Mouse (Mus musculus): Measurements from ENCODE around the gene Recql5. TPM values are rescaled to one million over a fixed set of nuclear protein-coding genes. Genes with fewer than 3 reads are reported as not detected.

The Recql5 gene
- polyA plus RNA-seq, 1 experiment from 2014 or later = 16.3 TPM

DNA sequence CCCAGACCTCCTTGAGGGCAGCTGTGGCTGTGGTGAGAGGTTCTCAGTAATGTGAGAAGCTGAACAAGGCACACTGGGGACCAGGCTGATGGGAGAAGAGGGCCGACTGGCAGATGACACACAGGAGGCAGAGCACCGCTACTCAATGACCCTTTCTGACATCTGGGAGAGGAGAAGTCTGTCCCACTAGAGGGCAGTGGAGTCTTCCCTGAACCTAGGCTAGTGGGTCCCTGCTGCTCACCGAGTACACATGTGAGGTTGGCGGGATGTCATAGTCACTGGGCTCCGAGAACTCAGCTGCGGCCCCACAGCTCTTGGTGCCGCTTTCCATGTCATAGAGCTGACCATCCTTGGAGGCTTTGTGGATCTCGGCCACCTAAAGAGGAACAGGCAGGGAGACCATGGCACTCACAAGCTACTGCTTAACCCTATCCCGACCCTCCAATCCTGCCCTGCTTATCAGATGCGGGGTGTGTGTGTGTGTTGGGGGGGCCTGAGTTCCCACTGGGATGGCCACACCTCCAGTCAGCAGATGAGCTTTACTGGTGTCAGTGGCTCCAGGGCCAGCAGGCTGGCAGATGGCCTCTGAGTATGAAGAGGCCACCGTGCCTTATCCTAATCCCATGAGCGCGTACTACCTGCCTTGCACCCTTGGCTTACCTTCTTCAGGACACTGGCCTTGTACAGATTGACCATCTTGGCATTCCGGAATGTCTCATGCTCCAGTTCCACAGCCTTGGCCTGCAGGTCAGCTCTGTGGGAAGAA lies 38.3 kb downstream of the Recql5 start:
- H3K27ac ChIP-seq = no peak overlapping the region
- WGBS = 68% methylated on average over 14 of the region's 14 CpGs
- ATAC-seq (ENCODE audit: insufficient read depth, low FRiP score, low read depth) = no peak

DNA sequence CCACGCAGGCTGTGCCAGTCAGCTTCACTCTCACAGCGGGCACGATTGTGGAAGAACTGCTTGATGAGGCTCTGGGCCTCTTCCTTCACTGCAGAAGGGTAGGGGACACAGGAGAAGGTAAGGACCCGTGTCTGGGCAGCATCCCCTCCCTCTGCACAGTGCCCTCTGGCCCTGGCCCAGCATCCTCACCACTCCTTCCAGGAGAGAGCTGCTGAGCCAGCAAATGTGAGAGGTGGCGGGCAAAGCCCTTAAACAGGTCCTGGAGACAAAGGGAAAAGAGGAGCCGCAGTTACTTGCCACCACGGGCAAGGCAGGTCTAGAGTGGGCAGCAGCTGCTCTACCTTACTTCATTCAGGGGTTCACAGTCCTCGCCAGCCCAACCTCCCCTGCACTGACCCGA lies 40.2 kb downstream of the Recql5 start:
- Histone ChIP-seq H3K9me3 (no peaks in the 10 kb centered on the region), H3K4me1 (no peaks in the 10 kb centered on the region), H3K27ac (no peak overlapping the region), H3K27me3 (replicated peaks) (no peaks in the 10 kb centered on the region), H3K36me3 (peaks cover 4% of the 10 kb centered on the region), H3K4me2 (no peak overlapping the region), H3K9ac (no peak overlapping the region), H3K4me3 (replicated peaks) (no peak overlapping the region)
- ATAC-seq (ENCODE audit: insufficient read depth, low FRiP score, low read depth) = no peak
- 91% methylated on average over 9 of the region's 9 CpGs for WGBS

More for the DNA sequence above, 38.3 kb downstream of the Recql5 start:
- H3K9ac ChIP-seq = no peak overlapping the region
- peaks cover 10% of the 10 kb centered on the region for H3K4me1 ChIP-seq
- H3K36me3 ChIP-seq = peaks cover 4% of the 10 kb centered on the region
- H3K4me2 ChIP-seq = no peak overlapping the region
- no peaks in the 10 kb centered on the region for H3K27me3 ChIP-seq (replicated peaks)
- no peaks in the 10 kb centered on the region for H3K9me3 ChIP-seq
- no peak overlapping the region for H3K4me3 ChIP-seq (replicated peaks)

DNA sequence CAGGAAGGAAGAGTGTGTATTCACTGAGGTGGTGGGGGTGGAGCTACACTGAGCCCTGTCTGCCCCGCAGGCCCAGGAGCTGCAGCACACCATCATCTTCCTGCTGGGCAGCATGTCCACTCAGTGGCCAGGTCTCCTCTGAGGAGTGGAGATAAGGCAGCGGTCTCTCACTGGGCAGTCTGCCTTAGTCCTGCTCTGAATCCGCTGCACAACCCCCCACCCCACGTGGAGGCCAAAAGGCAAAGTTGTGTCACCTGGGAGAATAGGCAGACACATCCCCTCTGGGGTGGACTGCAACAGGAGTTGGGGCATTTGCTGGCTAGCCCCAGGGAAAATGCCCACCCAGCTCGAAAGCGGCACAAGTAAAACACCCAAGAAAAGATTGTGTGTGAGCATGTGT lies 41.1 kb downstream of the Recql5 start:
- Histone ChIP-seq H3K9ac (no peak overlapping the region), H3K4me1 (no peaks in the 10 kb centered on the region), H3K4me2 (no peak overlapping the region), H3K9me3 (no peaks in the 10 kb centered on the region), H3K4me3 (replicated peaks) (no peak overlapping the region), H3K27ac (no peak overlapping the region), H3K36me3 (peaks cover 4% of the 10 kb centered on the region), H3K27me3 (replicated peaks) (no peaks in the 10 kb centered on the region)
- 61% methylated on average over 6 of the region's 6 CpGs for WGBS
- no peak for ATAC-seq (ENCODE audit: insufficient read depth, low FRiP score, low read depth)

DNA sequence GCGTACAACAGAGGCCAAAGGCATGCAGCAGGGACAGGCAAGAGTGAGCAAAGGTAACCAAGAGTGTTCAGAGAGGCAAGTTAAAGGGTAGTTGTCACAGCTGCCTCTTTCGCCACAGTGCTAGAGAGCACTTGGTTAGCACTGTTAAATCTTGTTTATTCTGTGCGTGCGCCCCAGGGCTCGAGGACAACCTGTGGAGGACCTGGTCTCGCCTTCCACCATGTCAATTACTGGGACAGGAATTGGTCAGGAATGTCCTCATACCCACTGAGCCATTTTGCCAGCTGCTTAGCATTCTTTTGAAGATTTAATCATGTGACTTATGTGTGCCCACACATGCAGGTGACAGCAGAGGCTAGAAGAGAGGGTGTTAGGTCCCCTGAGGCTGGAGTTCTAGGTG lies 44.1 kb downstream of the Recql5 start:
- Histone ChIP-seq H3K4me2 (no peak overlapping the region), H3K9ac (no peak overlapping the region), H3K4me1 (no peaks in the 10 kb centered on the region), H3K36me3 (peaks cover 4% of the 10 kb centered on the region), H3K27me3 (replicated peaks) (no peaks in the 10 kb centered on the region), H3K27ac (no peak overlapping the region), H3K4me3 (replicated peaks) (no peak overlapping the region), H3K9me3 (no peaks in the 10 kb centered on the region)
- WGBS = 76% methylated on average over 6 of the region's 6 CpGs
- ATAC-seq (ENCODE audit: insufficient read depth, low FRiP score, low read depth) = no peak

- no peak for ATAC-seq (ENCODE audit: insufficient read depth, low FRiP score, low read depth)
- no peak overlapping the region for H3K27ac ChIP-seq
- H3K36me3 ChIP-seq = peaks cover 2% of the 10 kb centered on the region; the same call in 1 of the 2 replicates
- H3K9me3 ChIP-seq = no peaks in the 10 kb centered on the region
- no peak overlapping the region for H3K4me2 ChIP-seq
- no peak overlapping the region for H3K4me3 ChIP-seq (replicated peaks)
- H3K9ac ChIP-seq = no peak overlapping the region
- no peaks in the 10 kb centered on the region for H3K4me1 ChIP-seq
- 0 out of 2 replicates have a peak, but pooled peaks cover under 1% of the 10 kb centered on the region for H3K27me3 ChIP-seq (replicated peaks)
- 83% methylated on average over 5 of the region's 5 CpGs for WGBS
Observed at GRCm38 (mm10) chr11:115888020-115888419, 45.3 kb downstream of the Recql5 start.

DNA sequence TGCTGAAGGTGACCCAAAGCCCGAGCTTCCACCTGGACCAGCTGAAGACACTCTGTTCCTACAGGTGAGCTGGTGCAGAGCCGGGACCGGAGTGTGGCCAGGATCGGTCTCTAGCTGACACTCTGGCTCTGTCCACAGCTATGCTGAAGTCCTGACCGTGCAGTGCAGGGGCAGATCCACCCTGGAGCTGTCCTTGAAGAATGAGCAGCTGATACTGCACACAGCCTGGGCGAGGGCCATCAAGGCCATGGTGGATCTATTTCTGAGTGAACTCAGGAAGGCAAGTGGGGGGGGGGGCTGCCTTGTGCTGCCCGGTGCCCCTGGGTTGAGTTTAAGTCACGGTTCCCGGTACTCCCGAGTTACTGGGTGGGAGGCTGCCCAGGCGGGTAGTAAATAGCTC lies 46.8 kb downstream of the Recql5 start:
- Histone ChIP-seq H3K4me2 (no peak overlapping the region), H3K9me3 (no peaks in the 10 kb centered on the region), H3K27me3 (replicated peaks) (0 out of 2 replicates have a peak, but pooled peaks cover 3% of the 10 kb centered on the region), H3K4me1 (no peaks in the 10 kb centered on the region), H3K36me3 (no peaks in the 10 kb centered on the region), H3K9ac (no peak overlapping the region), H3K27ac (no peak overlapping the region), H3K4me3 (replicated peaks) (no peak overlapping the region)
- no peak for ATAC-seq (ENCODE audit: insufficient read depth, low FRiP score, low read depth)
- WGBS = 83% methylated on average over 11 of the region's 11 CpGs

DNA sequence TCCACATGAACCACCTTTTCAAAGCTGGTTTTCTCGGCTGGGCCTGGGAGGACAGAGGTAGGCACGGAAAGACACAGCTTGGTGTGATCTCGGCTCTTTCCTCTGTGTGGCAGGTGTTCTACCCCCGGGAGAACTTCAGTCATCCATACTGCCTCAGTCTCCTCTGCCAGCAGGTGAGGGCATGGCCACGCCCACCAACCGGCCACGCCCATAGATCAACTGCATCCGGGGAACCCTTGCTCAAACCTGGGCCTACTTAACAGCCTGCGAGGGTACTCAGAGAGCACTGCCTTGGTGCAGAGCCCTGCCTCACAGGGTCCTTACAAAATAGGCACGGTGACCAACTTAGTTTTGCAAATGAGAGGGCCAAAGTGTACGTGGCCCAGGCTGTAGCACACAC lies 48.0 kb downstream of the Recql5 start:
- Histone ChIP-seq H3K36me3 (no peaks in the 10 kb centered on the region), H3K4me3 (replicated peaks) (no peak overlapping the region), H3K27me3 (replicated peaks) (0 out of 2 replicates have a peak, but pooled peaks cover 3% of the 10 kb centered on the region), H3K9me3 (no peaks in the 10 kb centered on the region), H3K27ac (no peak overlapping the region), H3K4me2 (no peak overlapping the region), H3K9ac (no peak overlapping the region), H3K4me1 (no peaks in the 10 kb centered on the region)
- ATAC-seq (ENCODE audit: insufficient read depth, low FRiP score, low read depth) = no peak
- 73% methylated on average over 11 of the region's 11 CpGs for WGBS

GRCm38 (mm10) chr11:115884361-115884760 lies 48.9 kb downstream of the Recql5 start:
- Histone ChIP-seq H3K27me3 (replicated peaks) (0 out of 2 replicates have a peak, but pooled peaks cover 3% of the 10 kb centered on the region), H3K27ac (no peak overlapping the region), H3K9me3 (no peaks in the 10 kb centered on the region), H3K4me1 (no peaks in the 10 kb centered on the region), H3K36me3 (no peaks in the 10 kb centered on the region), H3K9ac (no peak overlapping the region), H3K4me2 (no peak overlapping the region), H3K4me3 (replicated peaks) (no peak overlapping the region)
- 87% methylated on average over 3 of the region's 3 CpGs for WGBS
- no peak for ATAC-seq (ENCODE audit: insufficient read depth, low FRiP score, low read depth)

DNA sequence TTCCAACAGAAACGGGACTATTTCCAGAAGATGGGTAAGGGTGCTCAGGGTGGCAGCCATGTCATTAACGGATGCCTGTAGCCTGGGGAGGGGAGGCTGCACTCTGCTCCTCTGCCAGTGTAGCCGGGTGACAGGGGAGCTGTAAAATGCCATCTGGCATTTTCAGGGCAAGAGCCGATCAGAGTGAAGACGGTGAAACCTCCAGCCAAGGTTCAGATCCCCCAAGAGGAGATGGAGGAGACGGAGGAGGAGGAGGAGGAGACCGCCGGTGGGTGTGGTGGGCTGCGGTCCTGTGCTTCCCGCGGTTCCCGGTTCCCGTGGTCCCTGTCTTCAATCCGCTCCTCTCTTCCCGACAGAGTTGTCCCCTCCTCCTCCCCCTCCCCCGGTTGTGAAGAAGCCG lies 50.0 kb downstream of the Recql5 start:
- WGBS = 26% methylated on average over 16 of the region's 17 CpGs
- Histone ChIP-seq H3K27me3 (replicated peaks) (0 out of 2 replicates have a peak, but pooled peaks cover 3% of the 10 kb centered on the region), H3K36me3 (no peaks in the 10 kb centered on the region), H3K4me3 (replicated peaks) (no peak overlapping the region), H3K27ac (no peak overlapping the region), H3K4me1 (no peaks in the 10 kb centered on the region), H3K4me2 (no peak overlapping the region), H3K9me3 (no peaks in the 10 kb centered on the region), H3K9ac (no peak overlapping the region)
- no peak for ATAC-seq (ENCODE audit: insufficient read depth, low FRiP score, low read depth)

GRCm38 (mm10) chr11:115881002-115881401 lies 52.3 kb downstream of the Recql5 start:
- WGBS = 26% methylated on average over 5 of the region's 5 CpGs
- no peak overlapping the region for H3K4me2 ChIP-seq

GRCm38 (mm10) chr11:115878071-115878470 lies 55.2 kb downstream of the Recql5 start:
- Histone ChIP-seq H3K27ac (0 out of 2 replicates have a peak overlapping the region, but pooled peaks have one; percentile 35), H3K9me3 (no peaks in the 10 kb centered on the region), H3K4me3 (replicated peaks) (peak overlapping the region; percentile 8; the same call in 1 of the 2 replicates), H3K4me2 (0 out of 2 replicates have a peak overlapping the region, but pooled peaks have one; percentile 10), H3K36me3 (no peaks in the 10 kb centered on the region), H3K4me1 (0 out of 2 replicates have a peak, but pooled peaks cover 4% of the 10 kb centered on the region), H3K27me3 (replicated peaks) (0 out of 2 replicates have a peak, but pooled peaks cover 3% of the 10 kb centered on the region), H3K9ac (no peak overlapping the region)
- WGBS = 72% methylated on average over 8 of the region's 8 CpGs
- 0 out of 2 replicates have a peak, but pooled peaks have one; percentile 17 for ATAC-seq (ENCODE audit: insufficient read depth, low FRiP score, low read depth)

More at GRCm38 (mm10) chr11:115881002-115881401, 52.3 kb downstream of the Recql5 start:
- H3K4me3 ChIP-seq (replicated peaks) = no peak overlapping the region
- 0 out of 2 replicates have a peak, but pooled peaks cover 4% of the 10 kb centered on the region for H3K4me1 ChIP-seq
- H3K9me3 ChIP-seq = no peaks in the 10 kb centered on the region
- no peak overlapping the region for H3K27ac ChIP-seq
- H3K36me3 ChIP-seq = no peaks in the 10 kb centered on the region
- H3K9ac ChIP-seq = no peak overlapping the region
- 0 out of 2 replicates have a peak, but pooled peaks cover 3% of the 10 kb centered on the region for H3K27me3 ChIP-seq (replicated peaks)
- no peak for ATAC-seq (ENCODE audit: insufficient read depth, low FRiP score, low read depth)

DNA sequence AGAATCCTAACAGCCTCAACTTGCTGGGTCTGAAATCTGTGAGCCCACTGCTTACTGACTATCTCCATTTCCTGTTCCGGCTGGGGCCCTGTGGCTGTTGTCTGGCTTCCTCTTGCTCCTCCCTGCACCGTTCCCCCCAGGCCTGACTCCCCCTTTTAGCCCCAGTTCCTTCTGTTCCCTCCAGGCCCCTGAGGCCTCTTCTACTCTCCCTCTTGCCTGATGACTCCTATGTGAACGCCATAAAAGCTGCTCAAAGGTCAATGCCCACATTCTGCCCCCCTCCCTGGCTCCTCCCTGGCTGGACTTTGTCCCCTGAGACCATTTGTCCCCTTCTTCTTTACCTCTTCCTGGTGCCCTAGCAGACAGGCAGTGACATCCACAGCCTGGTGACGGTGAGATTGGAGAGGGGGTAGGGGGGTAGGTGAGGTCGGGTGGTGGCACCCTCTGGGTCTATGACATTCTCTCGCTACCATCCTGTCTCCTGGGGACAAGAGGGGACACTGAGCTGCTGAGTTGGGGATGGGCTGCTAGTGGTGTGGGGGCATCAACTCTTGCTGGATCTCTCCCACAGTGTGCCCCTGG lies 56.0 kb downstream of the Recql5 start:
- H3K9ac ChIP-seq = no peak overlapping the region

More for the DNA sequence above, 56.0 kb downstream of the Recql5 start:
- no peaks in the 10 kb centered on the region for H3K9me3 ChIP-seq
- peak; percentile 38 for ATAC-seq (ENCODE audit: insufficient read depth, low FRiP score, low read depth)
- H3K4me3 ChIP-seq (replicated peaks) = peak overlapping the region; percentile 8; the same call in 1 of the 2 replicates
- H3K27ac ChIP-seq = peak overlapping the region; percentile 18; the same call in 1 of the 2 replicates
- no peaks in the 10 kb centered on the region for H3K27me3 ChIP-seq (replicated peaks)
- 42% methylated on average over 6 of the region's 6 CpGs for WGBS
- H3K4me2 ChIP-seq = 0 out of 2 replicates have a peak overlapping the region, but pooled peaks have one; percentile 27
- H3K36me3 ChIP-seq = no peaks in the 10 kb centered on the region
- H3K4me1 ChIP-seq = peaks cover 7% of the 10 kb centered on the region; the same call in 1 of the 2 replicates
